Mouse (Mus musculus) MEL (cell line): ENCODE results near the gene Arpc3. TPM values are rescaled to one million over a fixed set of nuclear protein-coding genes. Genes with fewer than 3 reads are reported as not detected.

Source experiments
- DNase-seq: peaks from one replicate; pipeline ENCODE4 v3.0.0; 2011; ENCODE audit warnings: low read depth, low spot score
- H3K27ac ChIP-seq: 2 replicates; pipeline ENCODE4 v1.5.1; 2012; ENCODE audit warnings: low read depth, mild to moderate bottlenecking, control low read depth, low read length, moderate library complexity; ENCODE audit not compliant: control insufficient read depth
- H3K27me3 ChIP-seq, 2 experiments: fragments of 150-350 bp in 1 of 2; sonication (generic) in 1 of 2; 2 replicates each; pipeline ENCODE4 v1.6.1; 2012; ENCODE audit warnings: low read length in 2 of 2, mild to moderate bottlenecking in 2 of 2, improper control_type of control experiment in 1 of 2, moderate library complexity in 1 of 2; ENCODE audit not compliant: insufficient read depth in 2 of 2, control insufficient read depth in 1 of 2
- H3K36me3 ChIP-seq, 2 experiments: 2 replicates each; pipeline ENCODE4 v1.6.1; 2012 to 2014; ENCODE audit warnings: low read length in 2 of 2, improper control_type of control experiment in 1 of 2, inconsistent platforms in 1 of 2, mild to moderate bottlenecking in 1 of 2; ENCODE audit not compliant: insufficient read depth in 2 of 2, control insufficient read depth in 1 of 2
- H3K4me1 ChIP-seq, 2 experiments: fragments of 150-350 bp in 1 of 2; sonication (generic) in 1 of 2; 2 replicates each; pipeline ENCODE4 v1.6.1; 2012; ENCODE audit warnings: low read length in 2 of 2, improper control_type of control experiment in 1 of 2, mild to moderate bottlenecking in 1 of 2; ENCODE audit not compliant: insufficient read depth in 2 of 2, control insufficient read depth in 1 of 2
- H3K4me3 ChIP-seq, 2 experiments: fragments of 150-350 bp in 1 of 2; sonication (generic) in 1 of 2; 2 replicates each; pipeline ENCODE4 v1.5.1; 2012; ENCODE audit warnings: low read depth in 2 of 2, low read length in 2 of 2, mild to moderate bottlenecking in 2 of 2, moderate library complexity in 2 of 2, control low read depth in 1 of 2, improper control_type of control experiment in 1 of 2; ENCODE audit not compliant: control insufficient read depth in 1 of 2, insufficient read depth in 1 of 2
- H3K79me2 ChIP-seq: 2 replicates; pipeline ENCODE4 v1.6.1; 2012; ENCODE audit warnings: mild to moderate bottlenecking, low read length, moderate library complexity; ENCODE audit not compliant: control insufficient read depth, poor library complexity, insufficient read depth
- H3K9ac ChIP-seq: 2 replicates; pipeline ENCODE4 v1.6.1; 2012; ENCODE audit warnings: low read depth, mild to moderate bottlenecking, control low read depth, low read length, moderate library complexity; ENCODE audit not compliant: control insufficient read depth, poor library complexity, severe bottlenecking
- H3K9me3 ChIP-seq: fragments of 150-350 bp; sonication (generic); replicated peaks from 2 replicates; pipeline ENCODE4 v1.6.1; 2012; ENCODE audit warnings: mild to moderate bottlenecking, low read length, improper control_type of control experiment, moderate library complexity; ENCODE audit not compliant: insufficient read depth
- BHLHE40 ChIP-seq: IDR thresholded peaks from 2 replicates; pipeline ENCODE4 v1.6.1; 2012; ENCODE audit warnings: low read depth, mild to moderate bottlenecking, inconsistent platforms, low read length, improper control_type of control experiment, borderline replicate concordance
- CHD1 ChIP-seq: IDR thresholded peaks from 2 replicates; pipeline ENCODE4 v1.6.1; 2012; ENCODE audit warnings: low read depth, mild to moderate bottlenecking, inconsistent platforms, low read length, improper control_type of control experiment
- CHD2 ChIP-seq: IDR thresholded peaks from 2 replicates; pipeline ENCODE4 v1.6.1; 2011; ENCODE audit warnings: low read length, improper control_type of control experiment
- CTCF ChIP-seq, 3 experiments: IDR thresholded peaks in 2 of 3; conservative IDR thresholded peaks in 1 of 3; 2 replicates each; pipeline ENCODE4 v1.5.1; 2011 to 2012; ENCODE audit warnings: low read length in 3 of 3, low read depth in 2 of 3, mild to moderate bottlenecking in 2 of 3, improper control_type of control experiment in 1 of 3, inconsistent platforms in 1 of 3, mixed read lengths in 1 of 3, moderate library complexity in 1 of 3; ENCODE audit not compliant: control insufficient read depth in 1 of 3, insufficient read depth in 1 of 3, poor library complexity in 1 of 3, severe bottlenecking in 1 of 3
- E2F4 ChIP-seq: IDR thresholded peaks from 2 replicates; pipeline ENCODE4 v1.6.1; 2011; ENCODE audit warnings: low read depth, low read length, improper control_type of control experiment, borderline replicate concordance
- ELF1 ChIP-seq: IDR thresholded peaks from 2 replicates; pipeline ENCODE4 v1.6.1; 2014; ENCODE audit warnings: low read depth, mild to moderate bottlenecking, inconsistent platforms, low read length, improper control_type of control experiment, moderate library complexity
- EP300 ChIP-seq, 2 experiments: IDR thresholded peaks; 2 replicates each; pipeline ENCODE4 v1.6.1; 2011; ENCODE audit warnings: improper control_type of control experiment in 2 of 2, low read length in 2 of 2, low read depth in 1 of 2, mild to moderate bottlenecking in 1 of 2
- ETS1 ChIP-seq: IDR thresholded peaks from 2 replicates; pipeline ENCODE4 v1.6.1; 2012; ENCODE audit warnings: low read depth, mild to moderate bottlenecking, inconsistent platforms, low read length, improper control_type of control experiment, moderate library complexity
- GABPA ChIP-seq: IDR thresholded peaks from 2 replicates; pipeline ENCODE4 v1.6.1; 2012; ENCODE audit warnings: low read depth, mild to moderate bottlenecking, inconsistent platforms, low read length, improper control_type of control experiment, moderate library complexity
- GATA1 ChIP-seq: IDR thresholded peaks from 2 replicates; pipeline ENCODE4 v1.6.1; 2011; ENCODE audit warnings: low read depth, low read length, improper control_type of control experiment
- KAT2A ChIP-seq: conservative IDR thresholded peaks from 2 replicates; pipeline ENCODE4 v1.6.1; 2012; ENCODE audit warnings: low read depth, low read length, improper control_type of control experiment, inconsistent platforms
- MAX ChIP-seq: IDR thresholded peaks from 2 replicates; pipeline ENCODE4 v1.6.1; 2011; ENCODE audit warnings: low read length, improper control_type of control experiment
- MAZ ChIP-seq: IDR thresholded peaks from 2 replicates; pipeline ENCODE4 v1.6.1; 2012; ENCODE audit warnings: low read depth, mild to moderate bottlenecking, inconsistent platforms, low read length, improper control_type of control experiment
- MEF2A ChIP-seq: IDR thresholded peaks from 2 replicates; pipeline ENCODE4 v1.6.1; 2014; ENCODE audit warnings: low read depth, mild to moderate bottlenecking, inconsistent platforms, low read length, improper control_type of control experiment; ENCODE audit not compliant: poor library complexity, insufficient replicate concordance, severe bottlenecking; ENCODE audit errors: extremely low read depth
- MYB ChIP-seq: IDR thresholded peaks from 2 replicates; pipeline ENCODE4 v1.6.1; 2011; ENCODE audit warnings: mild to moderate bottlenecking, low read depth, low read length, improper control_type of control experiment
- MYC ChIP-seq: IDR thresholded peaks from 2 replicates; pipeline ENCODE4 v1.6.1; 2011; ENCODE audit warnings: low read depth, mild to moderate bottlenecking, low read length, improper control_type of control experiment, moderate library complexity
- NELFE ChIP-seq: IDR thresholded peaks from 2 replicates; pipeline ENCODE4 v1.6.1; 2011; ENCODE audit warnings: low read depth, low read length, improper control_type of control experiment
- NRF1 ChIP-seq: IDR thresholded peaks from 2 replicates; pipeline ENCODE4 v1.6.1; 2014; ENCODE audit warnings: low read depth, mild to moderate bottlenecking, inconsistent platforms, low read length, improper control_type of control experiment, moderate library complexity; ENCODE audit not compliant: poor library complexity, insufficient read depth, severe bottlenecking
- POLR2A ChIP-seq, 2 experiments: IDR thresholded peaks; 2 replicates each; pipeline ENCODE4 v1.6.1; 2011 to 2012; ENCODE audit warnings: low read length in 2 of 2, mild to moderate bottlenecking in 2 of 2, control low read depth in 1 of 2, improper control_type of control experiment in 1 of 2, low read depth in 1 of 2, moderate library complexity in 1 of 2; ENCODE audit not compliant: control insufficient read depth in 1 of 2, insufficient read depth in 1 of 2, poor library complexity in 1 of 2
- POLR2AphosphoS2 ChIP-seq: IDR thresholded peaks from 2 replicates; pipeline ENCODE4 v1.6.1; 2011; ENCODE audit warnings: low read length, improper control_type of control experiment
- POLR2AphosphoS5 ChIP-seq: IDR thresholded peaks from 2 replicates; pipeline ENCODE4 v1.6.1; 2012; ENCODE audit warnings: low read depth, borderline replicate concordance, mild to moderate bottlenecking, inconsistent platforms, low read length, moderate library complexity, mixed read lengths
- RCOR1 ChIP-seq: IDR thresholded peaks from 2 replicates; pipeline ENCODE4 v1.6.1; 2012; ENCODE audit warnings: low read depth, mild to moderate bottlenecking, inconsistent platforms, low read length, improper control_type of control experiment
- SIN3A ChIP-seq: IDR thresholded peaks from 2 replicates; pipeline ENCODE4 v1.6.1; 2012; ENCODE audit warnings: low read length, improper control_type of control experiment, inconsistent platforms
- TAL1 ChIP-seq: IDR thresholded peaks from 2 replicates; pipeline ENCODE4 v1.6.1; 2012; ENCODE audit warnings: mild to moderate bottlenecking, inconsistent platforms, low read length, moderate library complexity, mixed read lengths
- TBP ChIP-seq: IDR thresholded peaks from 2 replicates; pipeline ENCODE4 v1.8.0; 2011; ENCODE audit warnings: low read depth, low read length, improper control_type of control experiment
- TCF12 ChIP-seq: IDR thresholded peaks from 2 replicates; pipeline ENCODE4 v1.6.1; 2014; ENCODE audit warnings: low read depth, mild to moderate bottlenecking, inconsistent platforms, low read length, improper control_type of control experiment, moderate library complexity
- USF2 ChIP-seq, 2 experiments: IDR thresholded peaks; 2 replicates each; pipeline ENCODE4 v1.6.1; 2011 to 2012; ENCODE audit warnings: improper control_type of control experiment in 2 of 2, low read length in 2 of 2, borderline replicate concordance in 1 of 2, inconsistent platforms in 1 of 2, low read depth in 1 of 2, mild to moderate bottlenecking in 1 of 2; ENCODE audit not compliant: insufficient read depth in 1 of 2
- ZC3H11A ChIP-seq: IDR thresholded peaks from 2 replicates; pipeline ENCODE4 v1.6.1; 2012; ENCODE audit warnings: low read depth, mild to moderate bottlenecking, inconsistent platforms, low read length, improper control_type of control experiment
- ZKSCAN1 ChIP-seq: IDR thresholded peaks from 2 replicates; pipeline ENCODE4 v1.6.1; 2012; ENCODE audit warnings: low read depth, mild to moderate bottlenecking, inconsistent platforms, low read length, improper control_type of control experiment, moderate library complexity
- ZMIZ1 ChIP-seq: IDR thresholded peaks from 2 replicates; pipeline ENCODE4 v1.6.1; 2012; ENCODE audit warnings: low read depth, mild to moderate bottlenecking, inconsistent platforms, low read length, improper control_type of control experiment, moderate library complexity
- ZNF384 ChIP-seq: IDR thresholded peaks from 2 replicates; pipeline ENCODE4 v1.6.1; 2012; ENCODE audit warnings: low read depth, mild to moderate bottlenecking, inconsistent platforms, low read length, improper control_type of control experiment
- polyA plus RNA-seq, 2 experiments: library from polyadenylated mRNA; stranded (reverse) in 1 of 2; unstranded in 1 of 2; fragments of >175 nt in 1 of 2; fragments of >200 nt in 1 of 2; gene quantifications; 2 replicates each; pipeline versions ENCODE4 v1.2.1 to v1.2.4; 2012; ENCODE audit warnings: low replicate concordance in 2 of 2, low read depth in 1 of 2; ENCODE audit not compliant: insufficient read length in 2 of 2, insufficient read depth in 1 of 2, missing spikeins in 1 of 2
- total RNA-seq: library from RNA; depleted of rRNA; stranded (reverse); fragments of 300-350 nt; gene quantifications from 2 replicates; pipeline ENCODE4 v1.2.3, GENCODE M21; 2012

Arpc3 gene
- total and polyA plus RNA-seq, 3 experiments: 365 to 1,109 (median 433) TPM

DNA sequence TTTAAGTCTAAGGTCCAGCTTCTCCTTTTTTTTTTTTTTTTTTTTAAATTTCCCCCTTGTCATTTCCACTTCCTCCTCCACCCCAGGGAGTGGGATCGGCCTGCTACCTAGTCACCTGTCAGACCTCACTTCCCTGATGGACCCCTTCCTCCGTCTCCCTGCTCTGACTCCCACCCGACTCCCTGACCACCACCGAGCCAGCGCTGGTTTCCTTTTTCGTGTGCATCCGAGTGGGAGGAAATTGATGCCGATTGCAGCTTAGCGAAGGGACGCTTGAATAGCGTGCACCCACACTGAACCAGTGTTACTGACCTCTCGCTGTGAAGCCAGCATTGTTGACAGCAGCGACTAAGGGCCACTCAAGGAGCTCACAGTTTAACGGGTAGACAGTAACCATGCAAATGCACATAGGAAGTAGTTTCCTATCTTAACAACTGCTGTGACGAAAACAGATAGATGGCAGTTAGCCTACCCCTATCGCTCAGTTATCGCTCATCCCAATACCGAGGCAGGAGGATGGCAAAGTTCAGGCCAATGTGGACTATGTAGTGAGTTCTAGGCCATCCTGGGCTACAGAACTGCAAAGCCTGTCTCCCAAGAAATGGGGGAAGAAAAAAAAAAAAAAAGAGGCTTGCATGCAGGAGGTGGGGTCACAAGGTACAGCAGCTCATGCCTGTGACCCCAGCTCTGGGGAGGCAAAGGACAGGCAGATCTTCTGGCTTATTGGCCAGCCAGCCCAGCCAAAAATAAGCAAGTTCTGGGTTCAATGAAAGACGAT, 738 bp downstream of the Arpc3 start:
- no peak for TF ChIP-seq GABPA
- TF ChIP-seq TAL1: no peak
- 0 out of 2 replicates have a peak, but pooled peaks have one; percentile 21 for TF ChIP-seq TBP
- peak; percentile 15; the same call in 1 of the 2 replicates for TF ChIP-seq ETS1
- TF ChIP-seq SIN3A: 0 out of 2 replicates have a peak, but pooled peaks have one; percentile 27
- TF ChIP-seq MEF2A: no peak
- TF ChIP-seq POLR2AphosphoS2: no peak
- TF ChIP-seq NRF1: no peak
- no peak; the same call in 1 of the 2 replicates for TF ChIP-seq ZKSCAN1
- TF ChIP-seq CHD2: no peak
- no peak for TF ChIP-seq BHLHE40
- no peak for TF ChIP-seq RCOR1
- TF ChIP-seq E2F4: no peak
- no peak for TF ChIP-seq POLR2A (IDR thresholded peaks at IDR 0.05; ENCODE audit: control insufficient read depth in 1 of 2, insufficient read depth in 1 of 2, low read depth in 1 of 2, low read length in 2 of 2, poor library complexity in 1 of 2)
- TF ChIP-seq MAZ: no peak
- TF ChIP-seq KAT2A: no peak
- TF ChIP-seq CHD1: no peak
- TF ChIP-seq MYB: peak; percentile 74
- TF ChIP-seq EP300 (IDR thresholded peaks at IDR 0.05; ENCODE audit: low read depth in 1 of 2, low read length in 2 of 2): peak; percentile 45 to 62; a peak in 3 of 4 replicates
- peak; percentile 20; the same call in 1 of the 2 replicates for TF ChIP-seq NELFE
- TF ChIP-seq MYC: no peak
- TF ChIP-seq USF2 (IDR thresholded peaks at IDR 0.05; ENCODE audit: borderline replicate concordance in 1 of 2, insufficient read depth in 1 of 2, low read depth in 1 of 2, low read length in 2 of 2): no peak
- TF ChIP-seq CTCF (IDR thresholded peaks at IDR 0.05 in 2 of 3, conservative IDR thresholded peaks at IDR 0.05 in 1 of 3; ENCODE audit: control insufficient read depth in 1 of 3, insufficient read depth in 1 of 3, low read depth in 2 of 3, low read length in 3 of 3, poor library complexity in 1 of 3, severe bottlenecking in 1 of 3): no peak
- TF ChIP-seq ELF1: peak; percentile 11; the same call in 1 of the 2 replicates
- TF ChIP-seq ZC3H11A: no peak
- peak; percentile 68 for TF ChIP-seq GATA1
- peak; percentile 63; the same call in 1 of the 2 replicates for TF ChIP-seq ZMIZ1
- TF ChIP-seq TCF12: peak; percentile 45
- TF ChIP-seq POLR2AphosphoS5: no peak
- no peak for TF ChIP-seq MAX
- TF ChIP-seq ZNF384: peak; percentile 82
- Histone ChIP-seq H3K4me3 (peak overlapping the region; percentile 80 to 94), H3K27me3 (no peaks in the 10 kb centered on the region), H3K4me1 (peaks cover 0 to 11% of the 10 kb centered on the region in 2 experiments; a peak in 2 of 4 replicates), H3K9ac (peak overlapping the region; percentile 89), H3K27ac (peak overlapping the region; percentile 74), H3K36me3 (peaks cover 4 to 7% of the 10 kb centered on the region in 2 experiments), H3K9me3 (no peaks in the 10 kb centered on the region), H3K79me2 (peaks cover 34% of the 10 kb centered on the region)
- peak; percentile 63 for DNase-seq
